Mouse (Mus musculus): Measurements from ENCODE around the gene Cryba2. TPM values are rescaled to one million over a fixed set of nuclear protein-coding genes. Genes with fewer than 3 reads are reported as not detected.

The Cryba2 gene
- polyA plus RNA-seq, 1 experiment from 2014 or later = 0.45 TPM

- ATAC-seq = no peak
- H3K27ac ChIP-seq (ENCODE audit: low read length) = no peak overlapping the region
- 23% methylated on average over 13 of the region's 13 CpGs for WGBS
- no peaks in the 10 kb centered on the region for H3K9me3 ChIP-seq (replicated peaks; ENCODE audit: control insufficient read depth, low read length, poor library complexity, severe bottlenecking)
- H3K4me3 ChIP-seq (ENCODE audit: low read depth, low read length) = no peak overlapping the region
- no peaks in the 10 kb centered on the region for H3K27me3 ChIP-seq (ENCODE audit: control insufficient read depth, insufficient read depth, low read depth, low read length)
- H3K36me3 ChIP-seq (ENCODE audit: control insufficient read depth, insufficient read depth, low read length) = no peaks in the 10 kb centered on the region
- H3K4me2 ChIP-seq (ENCODE audit: low read length) = peak overlapping the region; percentile 7
- no peak overlapping the region for H3K9ac ChIP-seq (ENCODE audit: low read depth, low read length)
- no peaks in the 10 kb centered on the region for H3K4me1 ChIP-seq (ENCODE audit: control insufficient read depth, insufficient read depth, low read length)
Measured at GRCm38 (mm10) chr1:74915706-74916105, 22.8 kb upstream of the Cryba2 start.

DNA sequence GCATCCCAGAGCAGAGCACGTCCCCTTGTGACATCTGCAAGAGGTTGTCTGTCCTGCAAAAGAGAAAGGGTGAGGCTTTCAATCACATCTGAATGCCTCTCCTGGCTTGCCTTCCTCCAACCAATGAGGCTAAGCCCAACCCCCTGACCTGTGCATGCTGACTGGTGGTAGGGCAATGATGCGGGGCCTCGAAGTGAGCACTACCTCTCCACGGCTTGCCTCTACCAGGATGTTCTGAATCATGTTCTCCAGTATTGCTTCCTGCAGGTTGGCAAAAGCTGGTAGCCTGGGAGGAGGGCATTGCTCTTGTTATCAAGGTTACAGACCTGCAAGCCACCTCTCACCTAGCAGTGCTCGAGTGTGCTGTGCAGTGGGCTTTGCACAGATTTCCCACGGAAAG is 9.2 kb upstream of the Cryba2 start:
- ATAC-seq = no peak
- Histone ChIP-seq H3K4me2 (ENCODE audit: low read length) (no peak overlapping the region), H3K36me3 (ENCODE audit: control insufficient read depth, insufficient read depth, low read length) (no peaks in the 10 kb centered on the region), H3K27ac (ENCODE audit: low read length) (no peak overlapping the region), H3K9me3 (replicated peaks; ENCODE audit: control insufficient read depth, low read length, poor library complexity, severe bottlenecking) (no peaks in the 10 kb centered on the region), H3K9ac (ENCODE audit: low read depth, low read length) (no peak overlapping the region), H3K4me1 (ENCODE audit: control insufficient read depth, insufficient read depth, low read length) (peaks cover 10% of the 10 kb centered on the region), H3K27me3 (ENCODE audit: control insufficient read depth, insufficient read depth, low read depth, low read length) (peaks cover 42% of the 10 kb centered on the region), H3K4me3 (ENCODE audit: low read depth, low read length) (no peak overlapping the region)
- WGBS = 28% methylated on average over 6 of the region's 6 CpGs

DNA sequence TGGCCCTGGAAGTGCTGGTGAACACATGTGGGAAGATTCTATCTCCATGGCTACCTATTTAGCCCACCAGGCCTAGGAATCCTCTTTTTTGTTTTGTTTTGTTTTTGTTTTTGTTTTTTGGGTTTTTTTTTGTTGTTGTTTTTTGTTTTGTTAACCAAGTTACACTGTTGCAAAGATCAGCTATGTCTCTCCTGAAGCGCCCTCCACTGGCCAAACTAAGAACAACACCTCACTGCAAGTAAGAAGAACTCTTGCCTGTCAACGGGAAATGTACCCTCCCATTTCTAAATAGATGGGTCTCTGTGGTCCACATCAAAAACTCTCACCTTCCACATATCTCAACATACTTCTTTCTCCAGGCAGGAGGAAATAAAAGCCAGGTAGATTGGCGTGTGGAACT is 8.7 kb upstream of the Cryba2 start:
- H3K4me2 ChIP-seq (ENCODE audit: low read length) = no peak overlapping the region
- no peak overlapping the region for H3K4me3 ChIP-seq (ENCODE audit: low read depth, low read length)
- no peak overlapping the region for H3K9ac ChIP-seq (ENCODE audit: low read depth, low read length)
- H3K27me3 ChIP-seq (ENCODE audit: control insufficient read depth, insufficient read depth, low read depth, low read length) = peaks cover 43% of the 10 kb centered on the region
- no peaks in the 10 kb centered on the region for H3K36me3 ChIP-seq (ENCODE audit: control insufficient read depth, insufficient read depth, low read length)
- H3K4me1 ChIP-seq (ENCODE audit: control insufficient read depth, insufficient read depth, low read length) = peaks cover 10% of the 10 kb centered on the region
- H3K27ac ChIP-seq (ENCODE audit: low read length) = no peak overlapping the region
- H3K9me3 ChIP-seq (replicated peaks; ENCODE audit: control insufficient read depth, low read length, poor library complexity, severe bottlenecking) = no peaks in the 10 kb centered on the region
- no peak for ATAC-seq
- 4% methylated on average over 3 of the region's 3 CpGs for WGBS

DNA sequence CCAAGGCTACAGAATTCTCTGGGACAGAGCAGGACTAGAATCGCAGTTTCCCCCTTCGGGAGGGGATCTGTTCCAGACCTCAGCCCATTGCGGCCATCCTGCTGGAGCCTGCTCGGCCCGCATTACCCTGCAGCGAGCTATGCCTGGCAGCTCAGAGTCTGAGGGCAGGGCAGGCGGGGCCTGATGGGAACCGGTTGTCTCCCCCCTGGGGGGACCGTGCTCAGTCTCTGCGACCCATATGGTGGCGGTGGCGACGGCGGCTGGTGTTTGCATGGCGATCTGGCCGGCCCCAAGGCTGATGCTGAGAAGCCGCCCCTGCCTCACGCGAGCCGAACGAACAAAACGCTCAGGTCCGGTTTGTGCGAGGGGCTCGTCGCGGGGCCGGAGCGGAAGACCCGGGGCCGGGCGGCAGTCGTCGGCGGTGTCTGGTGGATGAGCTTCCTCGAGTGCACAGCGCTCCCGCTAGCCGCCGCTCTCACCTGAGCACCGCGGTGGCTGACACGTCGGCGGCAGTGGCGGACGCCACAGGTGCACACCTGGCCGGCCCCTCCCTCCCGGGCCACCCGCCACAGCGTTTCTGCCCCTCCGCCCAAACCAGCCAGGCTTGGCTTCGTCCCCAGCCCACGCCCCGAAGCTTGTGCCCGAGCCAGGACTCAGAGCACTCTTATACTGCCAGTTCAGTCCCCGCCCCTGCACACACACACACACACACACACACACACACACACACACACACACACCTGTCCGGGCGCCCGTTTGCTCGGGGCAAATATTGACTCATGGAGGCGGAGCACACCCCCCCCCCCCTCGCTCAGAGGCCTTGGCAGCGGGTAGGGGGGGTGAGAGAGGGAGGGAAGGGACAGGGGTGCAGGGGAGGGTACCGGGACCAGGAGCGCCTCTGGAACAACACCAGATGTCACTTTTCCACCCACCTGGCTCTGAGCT is 7.7 kb upstream of the Cryba2 start:
- Histone ChIP-seq H3K27me3 (ENCODE audit: control insufficient read depth, insufficient read depth, low read depth, low read length) (peaks cover 49% of the 10 kb centered on the region), H3K36me3 (ENCODE audit: control insufficient read depth, insufficient read depth, low read length) (no peaks in the 10 kb centered on the region), H3K4me1 (ENCODE audit: control insufficient read depth, insufficient read depth, low read length) (peaks cover 12% of the 10 kb centered on the region), H3K9ac (ENCODE audit: low read depth, low read length) (peak overlapping the region; percentile 58), H3K4me3 (ENCODE audit: low read depth, low read length) (peak overlapping the region; percentile 38), H3K27ac (ENCODE audit: low read length) (no peak overlapping the region), H3K4me2 (ENCODE audit: low read length) (peak overlapping the region; percentile 75), H3K9me3 (replicated peaks; ENCODE audit: control insufficient read depth, low read length, poor library complexity, severe bottlenecking) (no peaks in the 10 kb centered on the region)
- no peak for ATAC-seq
- WGBS = under 1% methylated on average over 54 of the region's 66 CpGs

- H3K9ac ChIP-seq (ENCODE audit: low read depth, low read length) = no peak overlapping the region
- ATAC-seq = no peak
- peaks cover 12% of the 10 kb centered on the region for H3K4me1 ChIP-seq (ENCODE audit: control insufficient read depth, insufficient read depth, low read length)
- H3K9me3 ChIP-seq (replicated peaks; ENCODE audit: control insufficient read depth, low read length, poor library complexity, severe bottlenecking) = no peaks in the 10 kb centered on the region
- no peak overlapping the region for H3K4me2 ChIP-seq (ENCODE audit: low read length)
- H3K27ac ChIP-seq (ENCODE audit: low read length) = no peak overlapping the region
- H3K36me3 ChIP-seq (ENCODE audit: control insufficient read depth, insufficient read depth, low read length) = no peaks in the 10 kb centered on the region
- WGBS = 10% methylated on average over 5 of the region's 10 CpGs
- H3K4me3 ChIP-seq (ENCODE audit: low read depth, low read length) = no peak overlapping the region
- H3K27me3 ChIP-seq (ENCODE audit: control insufficient read depth, insufficient read depth, low read depth, low read length) = peaks cover 58% of the 10 kb centered on the region
Measured at GRCm38 (mm10) chr1:74898656-74899431, 5.9 kb upstream of the Cryba2 start.

DNA sequence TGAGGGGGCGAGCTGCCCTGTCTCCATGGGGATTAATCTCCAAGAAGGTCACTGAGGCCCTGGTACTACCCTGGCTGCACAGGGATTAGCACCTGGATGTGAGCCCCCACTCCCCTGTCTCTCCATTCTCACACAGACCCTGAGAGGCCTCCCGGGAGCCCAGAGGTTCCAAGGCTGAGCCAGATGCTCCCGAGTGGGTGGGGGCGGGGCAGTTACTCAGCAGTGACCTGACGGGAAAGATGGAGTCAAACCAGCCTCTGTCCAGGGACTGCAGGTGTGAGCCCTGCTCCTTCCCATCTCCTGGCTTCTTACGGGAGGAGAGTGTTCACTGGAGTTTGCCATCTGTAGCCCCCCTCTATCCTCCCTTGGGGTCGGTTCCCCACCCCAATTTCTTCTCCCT is 5.0 kb upstream of the Cryba2 start:
- ATAC-seq = no peak
- Histone ChIP-seq H3K4me2 (ENCODE audit: low read length) (no peak overlapping the region), H3K36me3 (ENCODE audit: control insufficient read depth, insufficient read depth, low read length) (no peaks in the 10 kb centered on the region), H3K9me3 (replicated peaks; ENCODE audit: control insufficient read depth, low read length, poor library complexity, severe bottlenecking) (no peaks in the 10 kb centered on the region), H3K4me3 (ENCODE audit: low read depth, low read length) (no peak overlapping the region), H3K4me1 (ENCODE audit: control insufficient read depth, insufficient read depth, low read length) (peaks cover 16% of the 10 kb centered on the region), H3K27ac (ENCODE audit: low read length) (no peak overlapping the region), H3K9ac (ENCODE audit: low read depth, low read length) (no peak overlapping the region), H3K27me3 (ENCODE audit: control insufficient read depth, insufficient read depth, low read depth, low read length) (peaks cover 57% of the 10 kb centered on the region)
- 4% methylated on average over 6 of the region's 7 CpGs for WGBS

DNA sequence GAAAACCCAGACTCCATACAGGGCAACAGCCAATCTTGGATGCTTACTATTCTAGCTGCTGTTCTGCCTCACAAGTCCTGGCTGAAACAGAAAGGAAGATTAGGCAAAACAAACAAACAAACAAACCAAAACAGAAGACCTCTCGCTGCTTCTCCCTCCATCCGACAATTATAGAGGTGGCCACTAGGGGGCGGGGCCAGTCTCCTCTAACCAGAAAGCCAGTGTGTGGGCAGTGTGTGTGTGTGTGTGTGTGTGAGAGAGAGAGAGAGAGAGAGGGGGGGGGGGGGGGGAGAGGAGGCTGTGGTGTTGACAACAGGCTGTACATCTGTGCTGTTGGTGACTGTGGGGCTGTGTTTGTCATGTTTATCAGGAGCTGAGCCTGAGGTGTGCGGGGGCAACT is 2.0 kb upstream of the Cryba2 start:
- H3K4me2 ChIP-seq (ENCODE audit: low read length) = no peak overlapping the region
- no peaks in the 10 kb centered on the region for H3K9me3 ChIP-seq (replicated peaks; ENCODE audit: control insufficient read depth, low read length, poor library complexity, severe bottlenecking)
- ATAC-seq = peak; percentile 39; the same call in 1 of the 2 replicates
- 17% methylated on average over 4 of the region's 4 CpGs for WGBS
- peaks cover 62% of the 10 kb centered on the region for H3K27me3 ChIP-seq (ENCODE audit: control insufficient read depth, insufficient read depth, low read depth, low read length)
- peaks cover 18% of the 10 kb centered on the region for H3K4me1 ChIP-seq (ENCODE audit: control insufficient read depth, insufficient read depth, low read length)
- no peaks in the 10 kb centered on the region for H3K36me3 ChIP-seq (ENCODE audit: control insufficient read depth, insufficient read depth, low read length)
- no peak overlapping the region for H3K9ac ChIP-seq (ENCODE audit: low read depth, low read length)
- H3K27ac ChIP-seq (ENCODE audit: low read length) = no peak overlapping the region
- no peak overlapping the region for H3K4me3 ChIP-seq (ENCODE audit: low read depth, low read length)

DNA sequence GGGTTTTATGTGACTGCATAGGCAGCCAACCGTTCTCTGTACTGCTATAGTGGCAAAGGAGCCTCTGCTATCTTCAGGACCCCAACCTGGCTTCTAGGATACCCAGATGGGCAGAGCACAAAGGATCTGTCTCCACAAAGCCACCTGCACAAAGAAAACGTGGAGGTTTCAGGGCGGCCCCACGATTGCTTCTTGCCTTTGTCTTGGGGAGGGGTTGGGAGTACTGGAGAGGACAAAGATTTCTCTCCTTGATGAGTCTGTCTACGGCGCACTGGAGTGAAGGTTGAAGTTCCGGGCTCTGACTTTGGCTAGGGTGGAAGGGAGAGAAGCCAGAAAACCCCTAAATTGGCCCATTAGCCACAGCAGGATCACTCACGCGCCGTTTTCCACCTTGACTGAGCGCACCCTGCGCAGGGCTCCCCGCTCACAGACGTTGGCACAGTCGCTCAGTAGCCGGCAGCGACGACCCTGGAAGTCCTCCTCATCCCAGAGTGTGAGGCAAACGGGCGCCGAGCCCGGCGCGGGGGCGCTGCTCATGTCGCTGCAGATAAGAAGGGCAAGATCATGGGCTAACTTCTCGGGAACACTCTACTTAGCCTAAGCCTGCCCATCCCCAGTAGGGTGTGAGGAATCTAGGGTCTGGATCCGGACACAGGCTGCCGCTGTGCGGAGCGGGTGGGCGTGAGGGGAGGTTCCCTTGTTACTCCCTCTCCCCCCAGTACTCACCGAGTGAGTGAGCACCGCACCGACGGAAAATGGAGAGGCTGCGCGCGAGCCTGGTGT is 401 bp downstream of the Cryba2 start:
- H3K4me3 ChIP-seq (ENCODE audit: low read depth, low read length) = peak overlapping the region; percentile 27
- H3K9ac ChIP-seq (ENCODE audit: low read depth, low read length) = peak overlapping the region; percentile 34; the same call in 1 of the 2 replicates
- ATAC-seq = peak; percentile 22; the same call in 1 of the 2 replicates

More for the DNA sequence above, 401 bp downstream of the Cryba2 start:
- no peaks in the 10 kb centered on the region for H3K9me3 ChIP-seq (replicated peaks; ENCODE audit: control insufficient read depth, low read length, poor library complexity, severe bottlenecking)
- WGBS = under 1% methylated on average over 39 of the region's 39 CpGs
- H3K27me3 ChIP-seq (ENCODE audit: control insufficient read depth, insufficient read depth, low read depth, low read length) = peaks cover 71% of the 10 kb centered on the region
- no peak overlapping the region for H3K27ac ChIP-seq (ENCODE audit: low read length)
- peak overlapping the region; percentile 55 for H3K4me2 ChIP-seq (ENCODE audit: low read length)
- no peaks in the 10 kb centered on the region for H3K36me3 ChIP-seq (ENCODE audit: control insufficient read depth, insufficient read depth, low read length)
- peaks cover 16% of the 10 kb centered on the region for H3K4me1 ChIP-seq (ENCODE audit: control insufficient read depth, insufficient read depth, low read length)

Data from midbrain, embryonic 16.5 days (tissue).